In genomic region chr7:112208323-112209167, GRCm38 (mm10) we compare ENCODE assay signal across 10 mouse cellular contexts. TPM values are rescaled to one million over a fixed set of nuclear protein-coding genes. Genes with fewer than 3 reads are reported as not detected.
A peak's percentile ranks its signal among the peaks of the same experiment; 100 is the strongest.
DNase-seq lines count a peak whose midpoint lies in the region; ATAC-seq and TF ChIP-seq lines count a peak whose summit lies in the region.
"Had no signal": no experiment of that assay in that cellular context is flagged by ENCODE, and none has a peak within 500 bp of the region (broad histone marks: within the 10 kb centered on the region; RNA-seq: fewer than 3 reads in every experiment).

No protein-coding gene starts in this region.

- H3K27ac ChIP-seq in heart, embryonic 11.5 days (ENCODE audit: low read depth, low read length), result peak overlapping the region; percentile 59
- no peak overlapping the region for H3K27ac ChIP-seq in kidney, adult 2 months (ENCODE audit: insufficient read depth, low read depth, low read length)
- H3K27ac ChIP-seq in stomach, embryonic 15.5 days, result peak overlapping the region; percentile 71
- H3K27ac ChIP-seq in hindbrain, embryonic 11.5 days (ENCODE audit: low read depth, low read length), result no peak overlapping the region
- H3K27ac ChIP-seq: liver, embryonic 14.5 days had no signal

- peaks cover 40% of the 10 kb centered on the region for H3K4me1 ChIP-seq in heart, embryonic 11.5 days (ENCODE audit: control insufficient read depth, insufficient read depth, low read length)
- H3K4me1 ChIP-seq in kidney, adult 2 months (ENCODE audit: control insufficient read depth, insufficient read depth, low read length), result no peaks in the 10 kb centered on the region; the same call in 1 of the 2 replicates
- peaks cover 20% of the 10 kb centered on the region; the same call in 1 of the 2 replicates for H3K4me1 ChIP-seq in stomach, embryonic 15.5 days
- no peaks in the 10 kb centered on the region for H3K4me1 ChIP-seq in hindbrain, embryonic 11.5 days (replicated peaks; ENCODE audit: control insufficient read depth, insufficient read depth, low read length)

- H3K9ac ChIP-seq in heart, embryonic 11.5 days (ENCODE audit: low read depth, low read length), result no peak overlapping the region
- H3K9ac ChIP-seq in stomach, embryonic 15.5 days, result no peak overlapping the region
- no peak overlapping the region for H3K9ac ChIP-seq in hindbrain, embryonic 11.5 days (ENCODE audit: low read depth, low read length)
- H3K9ac ChIP-seq: liver, embryonic 14.5 days had no signal

- no peak overlapping the region for H3K4me3 ChIP-seq in heart, embryonic 11.5 days (ENCODE audit: low read depth, low read length)
- no peak overlapping the region for H3K4me3 ChIP-seq in kidney, adult 2 months (ENCODE audit: insufficient read depth, low read depth, low read length)
- H3K4me3 ChIP-seq in stomach, embryonic 15.5 days (replicated peaks), result no peak overlapping the region
- no peak overlapping the region for H3K4me3 ChIP-seq in hindbrain, embryonic 11.5 days (ENCODE audit: low read depth, low read length)
- H3K4me3 ChIP-seq: myocyte had no signal

- DNase-seq in heart, postnatal 4 days, result no peak
- peak; percentile 20 to 42 for DNase-seq in CD8-positive naive resting alpha-beta T cell, adult 2 months (ENCODE audit: low read depth in 2 of 2, low spot score in 2 of 2)
- peak; percentile 46 for DNase-seq in kidney, adult 2 months
- no peak for DNase-seq in retina, postnatal 1 day
- no peak for DNase-seq in hindbrain, embryonic 11.5 days (ENCODE audit: low spot score)
- no peak for DNase-seq in layer of hippocampus, adult 9-10 months (ENCODE audit: low spot score)

- 59% methylated on average over 10 of the region's 10 CpGs for WGBS in heart, embryonic 11.5 days (ENCODE audit: insufficient replicate concordance)
- 55% methylated on average over 10 of the region's 10 CpGs for whole genome bisulfite sequencing in kidney, adult 2 months
- 41% methylated on average over 10 of the region's 10 CpGs for WGBS in stomach, embryonic 15.5 days
- WGBS in hindbrain, embryonic 11.5 days, result 69% methylated on average over 10 of the region's 10 CpGs

- H3K4me2 ChIP-seq in heart, embryonic 11.5 days, result no peak overlapping the region
- H3K4me2 ChIP-seq in stomach, embryonic 15.5 days, result no peak overlapping the region
- H3K4me2 ChIP-seq in hindbrain, embryonic 11.5 days (replicated peaks; ENCODE audit: low read depth, low read length), result no peak overlapping the region

- TF ChIP-seq CTCF in kidney, adult 2 months (conservative IDR thresholded peaks at IDR 0.05; ENCODE audit: insufficient read depth, insufficient read length, low read depth, low read length), result no peak

- H3K27me3 ChIP-seq in heart, embryonic 11.5 days (ENCODE audit: control insufficient read depth, insufficient read depth, low read length), result no peaks in the 10 kb centered on the region
- H3K27me3 ChIP-seq in kidney, adult 2 months (replicated peaks; ENCODE audit: control insufficient read depth, insufficient read depth, low read length), result no peaks in the 10 kb centered on the region
- H3K27me3 ChIP-seq in stomach, embryonic 15.5 days (replicated peaks), result no peaks in the 10 kb centered on the region
- H3K27me3 ChIP-seq in hindbrain, embryonic 11.5 days (ENCODE audit: control insufficient read depth, insufficient read depth, low read length), result no peaks in the 10 kb centered on the region; the same call in 1 of the 2 replicates

- TF ChIP-seq POLR2A in kidney, adult 2 months (IDR thresholded peaks at IDR 0.05; ENCODE audit: low read depth, low read length), result no peak

- no peaks in the 10 kb centered on the region for H3K9me3 ChIP-seq in heart, embryonic 11.5 days (replicated peaks; ENCODE audit: control insufficient read depth, low read length)
- H3K9me3 ChIP-seq in stomach, embryonic 15.5 days, result no peaks in the 10 kb centered on the region
- no peaks in the 10 kb centered on the region for H3K9me3 ChIP-seq in hindbrain, embryonic 11.5 days (ENCODE audit: control insufficient read depth, low read length)

- ATAC-seq in heart, embryonic 11.5 days (replicated peaks; ENCODE audit: insufficient number of reproducible peaks, low FRiP score, low TSS enrichment), result no peak
- ATAC-seq in stomach, embryonic 15.5 days (ENCODE audit: insufficient read depth, low FRiP score, low read depth), result peak; percentile 32; the same call in 1 of the 2 replicates
- no peak for ATAC-seq in hindbrain, embryonic 11.5 days (ENCODE audit: low FRiP score)

- no peaks in the 10 kb centered on the region for H3K36me3 ChIP-seq in heart, embryonic 11.5 days (ENCODE audit: control insufficient read depth, insufficient read depth, low read length)
- no peaks in the 10 kb centered on the region for H3K36me3 ChIP-seq in kidney, adult 2 months (ENCODE audit: control insufficient read depth, insufficient read depth, low read length)
- H3K36me3 ChIP-seq in stomach, embryonic 15.5 days, result no peaks in the 10 kb centered on the region
- no peaks in the 10 kb centered on the region for H3K36me3 ChIP-seq in hindbrain, embryonic 11.5 days (ENCODE audit: control insufficient read depth, insufficient read depth, low read length)

RNA-seq across cellular contexts. Expression of gene Mical2, which starts 17.1 kb away (rescaled TPM):
- polyA plus RNA-seq in heart, embryonic 11.5 days (2014; fragmentation: Nextera tagmentation; extraction: Ambion mirVana), result 117 and 132 TPM in 2 replicates
- total RNA-seq in heart, postnatal 4 days (2021), result 100 to 1,000 TPM; 281 to 298 TPM
- polyA plus RNA-seq in kidney, adult 2 months (2012; rRNA removed), result 6.6 and 7.3 TPM in 2 replicates
- polyA plus RNA-seq in stomach, embryonic 15.5 days (2015; fragmentation: Nextera tagmentation; extraction: Ambion mirVana), result 12.5 and 12.7 TPM in 2 replicates
- 1.2 and 1.7 TPM in 2 replicates for polyA plus RNA-seq in hindbrain, embryonic 11.5 days (2014; fragmentation: Nextera tagmentation; extraction: Ambion mirVana)

RNA-seq across cellular contexts. Expression of gene Dkk3, which starts 49.7 kb away (rescaled TPM):
- polyA plus RNA-seq in heart, embryonic 11.5 days (2014; fragmentation: Nextera tagmentation; extraction: Ambion mirVana), result 72.4 and 97.5 TPM in 2 replicates
- 10 to 100 TPM; 82.6 to 87.6 TPM for total RNA-seq in heart, postnatal 4 days (2021)
- 16.5 and 16.8 TPM in 2 replicates for polyA plus RNA-seq in kidney, adult 2 months (2012; rRNA removed)
- 30.7 and 33.1 TPM in 2 replicates for polyA plus RNA-seq in stomach, embryonic 15.5 days (2015; fragmentation: Nextera tagmentation; extraction: Ambion mirVana)
- polyA plus RNA-seq in hindbrain, embryonic 11.5 days (2014; fragmentation: Nextera tagmentation; extraction: Ambion mirVana), result 10.6 and 12.2 TPM in 2 replicates

Comparison
In these comparisons a context has a peak if more than half of its experiments do, and no peak if none do; other contexts are left out.
1. H3K27ac ChIP-seq: peak in heart, embryonic 11.5 days (single experiment) and stomach, embryonic 15.5 days (single experiment); none in kidney, adult 2 months (single experiment) and hindbrain, embryonic 11.5 days (single experiment).
2. DNase-seq: peak in CD8-positive naive resting alpha-beta T cell, adult 2 months (2 of 2) and kidney, adult 2 months (single experiment); none in heart, postnatal 4 days (single experiment), retina, postnatal 1 day (single experiment), hindbrain, embryonic 11.5 days (single experiment) and layer of hippocampus, adult 9-10 months (single experiment).